Mouse (Mus musculus): ENCODE measurements around the gene Smug1. TPM values are rescaled to one million over a fixed set of nuclear protein-coding genes. Genes with fewer than 3 reads are reported as not detected.
A peak's percentile ranks its signal among the peaks of the same experiment; 100 is the strongest.

The Smug1 gene
- total and polyA plus RNA-seq, 2 experiments from 2014 or later, result 10.1 to 18.2 TPM

- Histone ChIP-seq H3K36me3 (replicated peaks; ENCODE audit: control insufficient read depth, insufficient read depth, low read length) (peaks cover 62% of the 10 kb centered on the region), H3K27me3 (ENCODE audit: control insufficient read depth, insufficient read depth, low read length) (no peaks in the 10 kb centered on the region), H3K9ac (replicated peaks; ENCODE audit: low read depth, low read length) (no peak overlapping the region), H3K4me2 (ENCODE audit: low read depth, low read length) (no peak overlapping the region), H3K4me3 (ENCODE audit: low read depth, low read length) (no peak overlapping the region), H3K4me1 (ENCODE audit: control insufficient read depth, insufficient read depth) (peaks cover 8% of the 10 kb centered on the region), H3K27ac (ENCODE audit: low read depth) (peak overlapping the region; percentile 72), H3K9me3 (replicated peaks; ENCODE audit: control insufficient read depth, low read length) (no peaks in the 10 kb centered on the region)
- peak; percentile 62 for ATAC-seq (ENCODE audit: insufficient read depth, low read depth)
- DNase-seq (ENCODE audit: low spot score), result peak; percentile 57
- WGBS, result 28% methylated on average over 6 of the region's 6 CpGs
- TF ChIP-seq EP300 (IDR thresholded peaks at IDR 0.05; ENCODE audit: low read depth), result 0 out of 2 replicates have a peak, but pooled peaks have one; percentile 26
- no peak for TF ChIP-seq CTCF (IDR thresholded peaks at IDR 0.05; ENCODE audit: low read depth)
These were observed 35.3 kb upstream of the Smug1 start for GRCm38 (mm10) chr15:103202088-103202793.

- ATAC-seq (ENCODE audit: insufficient read depth, low read depth) (no peak), DNase-seq (ENCODE audit: low spot score) (no peak)
- Histone ChIP-seq H3K36me3 (replicated peaks; ENCODE audit: control insufficient read depth, insufficient read depth, low read length) (peaks cover 70% of the 10 kb centered on the region), H3K4me2 (ENCODE audit: low read depth, low read length) (no peak overlapping the region), H3K27me3 (ENCODE audit: control insufficient read depth, insufficient read depth, low read length) (no peaks in the 10 kb centered on the region), H3K27ac (ENCODE audit: low read depth) (0 out of 2 replicates have a peak overlapping the region, but pooled peaks have one; percentile 30), H3K9me3 (replicated peaks; ENCODE audit: control insufficient read depth, low read length) (no peaks in the 10 kb centered on the region), H3K9ac (replicated peaks; ENCODE audit: low read depth, low read length) (no peak overlapping the region), H3K4me3 (ENCODE audit: low read depth, low read length) (no peak overlapping the region), H3K4me1 (ENCODE audit: control insufficient read depth, insufficient read depth) (peaks cover 8% of the 10 kb centered on the region)
- TF ChIP-seq CTCF (IDR thresholded peaks at IDR 0.05; ENCODE audit: low read depth) (no peak), EP300 (IDR thresholded peaks at IDR 0.05; ENCODE audit: low read depth) (no peak)
- 74% methylated on average over 4 of the region's 4 CpGs for WGBS
These were observed 30.9 kb upstream of the Smug1 start for GRCm38 (mm10) chr15:103197785-103198184.

GRCm38 (mm10) chr15:103196835-103197234 is 29.9 kb upstream of the Smug1 start:
- H3K27ac ChIP-seq (ENCODE audit: low read depth), result 0 out of 2 replicates have a peak overlapping the region, but pooled peaks have one; percentile 38
- H3K9ac ChIP-seq (replicated peaks; ENCODE audit: low read depth, low read length), result no peak overlapping the region
- H3K4me2 ChIP-seq (ENCODE audit: low read depth, low read length), result no peak overlapping the region
- H3K27me3 ChIP-seq (ENCODE audit: control insufficient read depth, insufficient read depth, low read length), result no peaks in the 10 kb centered on the region
- H3K4me3 ChIP-seq (ENCODE audit: low read depth, low read length), result no peak overlapping the region
- H3K36me3 ChIP-seq (replicated peaks; ENCODE audit: control insufficient read depth, insufficient read depth, low read length), result peaks cover 76% of the 10 kb centered on the region
- no peaks in the 10 kb centered on the region; the same call in 1 of the 2 replicates for H3K4me1 ChIP-seq (ENCODE audit: control insufficient read depth, insufficient read depth)
- WGBS, result 27% methylated on average over 1 of the region's 1 CpGs
- TF ChIP-seq EP300 (IDR thresholded peaks at IDR 0.05; ENCODE audit: low read depth) (no peak), CTCF (IDR thresholded peaks at IDR 0.05; ENCODE audit: low read depth) (no peak)
- ATAC-seq (ENCODE audit: insufficient read depth, low read depth) (no peak), DNase-seq (ENCODE audit: low spot score) (no peak)
- no peaks in the 10 kb centered on the region for H3K9me3 ChIP-seq (replicated peaks; ENCODE audit: control insufficient read depth, low read length)

DNA sequence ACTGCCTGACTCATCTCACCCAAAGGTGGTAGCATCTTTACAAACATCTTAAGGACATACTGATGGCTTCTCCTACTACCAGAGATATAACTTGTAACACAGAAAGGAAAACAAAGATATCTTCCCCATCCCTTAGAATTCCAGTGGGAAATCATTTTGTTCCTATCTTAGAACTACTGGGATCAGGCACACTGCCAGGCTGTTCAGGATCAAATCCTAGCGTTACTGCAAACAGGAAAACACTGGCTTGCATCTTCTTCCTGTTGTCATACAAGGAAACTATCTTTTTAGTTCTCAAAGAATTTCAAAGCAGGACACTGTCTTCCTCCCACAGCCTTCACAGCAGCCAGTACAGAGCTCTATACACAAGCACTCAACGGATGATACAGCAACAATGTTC is 26.7 kb upstream of the Smug1 start:
- Histone ChIP-seq H3K9ac (replicated peaks; ENCODE audit: low read depth, low read length) (no peak overlapping the region), H3K27me3 (ENCODE audit: control insufficient read depth, insufficient read depth, low read length) (no peaks in the 10 kb centered on the region), H3K4me2 (ENCODE audit: low read depth, low read length) (no peak overlapping the region), H3K4me1 (ENCODE audit: control insufficient read depth, insufficient read depth) (no peaks in the 10 kb centered on the region), H3K27ac (ENCODE audit: low read depth) (no peak overlapping the region; the same call in 1 of the 2 replicates), H3K9me3 (replicated peaks; ENCODE audit: control insufficient read depth, low read length) (no peaks in the 10 kb centered on the region), H3K4me3 (ENCODE audit: low read depth, low read length) (no peak overlapping the region), H3K36me3 (replicated peaks; ENCODE audit: control insufficient read depth, insufficient read depth, low read length) (peaks cover 62% of the 10 kb centered on the region)
- DNase-seq (ENCODE audit: low spot score), result no peak
- WGBS, result 43% methylated on average over 2 of the region's 2 CpGs
- ATAC-seq (ENCODE audit: insufficient read depth, low read depth), result no peak
- TF ChIP-seq CTCF (IDR thresholded peaks at IDR 0.05; ENCODE audit: low read depth) (no peak), EP300 (IDR thresholded peaks at IDR 0.05; ENCODE audit: low read depth) (no peak)

- DNase-seq (ENCODE audit: low spot score) (no peak), ATAC-seq (ENCODE audit: insufficient read depth, low read depth) (0 out of 2 replicates have a peak, but pooled peaks have one; percentile 49)
- Histone ChIP-seq H3K27ac (ENCODE audit: low read depth) (no peak overlapping the region), H3K36me3 (replicated peaks; ENCODE audit: control insufficient read depth, insufficient read depth, low read length) (peaks cover 36% of the 10 kb centered on the region), H3K4me2 (ENCODE audit: low read depth, low read length) (no peak overlapping the region), H3K4me3 (ENCODE audit: low read depth, low read length) (no peak overlapping the region), H3K27me3 (ENCODE audit: control insufficient read depth, insufficient read depth, low read length) (no peaks in the 10 kb centered on the region), H3K4me1 (ENCODE audit: control insufficient read depth, insufficient read depth) (no peaks in the 10 kb centered on the region), H3K9ac (replicated peaks; ENCODE audit: low read depth, low read length) (no peak overlapping the region), H3K9me3 (replicated peaks; ENCODE audit: control insufficient read depth, low read length) (no peaks in the 10 kb centered on the region)
- TF ChIP-seq CTCF (IDR thresholded peaks at IDR 0.05; ENCODE audit: low read depth), result peak; percentile 72
- TF ChIP-seq EP300 (IDR thresholded peaks at IDR 0.05; ENCODE audit: low read depth), result no peak
- 63% methylated on average over 10 of the region's 10 CpGs for WGBS
These were observed 23.9 kb upstream of the Smug1 start for GRCm38 (mm10) chr15:103190531-103191462.
